Mouse (Mus musculus) intestine, postnatal 0 days (tissue): Measurements from ENCODE around the gene Adarb2. TPM values are rescaled to one million over a fixed set of nuclear protein-coding genes. Genes with fewer than 3 reads are reported as not detected.
"Not testable (repeated sequence)": the region's sequence is repeated elsewhere in the genome, so short reads cannot be mapped to it uniquely, and the experiment has no call there.

Experiments used
- ATAC-seq: fragments of 200-750 bp; cut with Nextera tagmentation; 2 replicates; pipeline ENCODE4 v1.8.0; 2017; ENCODE audit warnings: mild to moderate bottlenecking, moderate TSS enrichment, moderate library complexity
- H3K27ac ChIP-seq: fragments of 300-500 bp; sonication (generic); 2 replicates; pipeline ENCODE4 v1.5.1; 2014; ENCODE audit warnings: mild to moderate bottlenecking, low read depth, low read length, moderate library complexity
- H3K27me3 ChIP-seq: fragments of 300-500 bp; sonication (generic); replicated peaks from 2 replicates; pipeline ENCODE4 v1.6.1; 2014; ENCODE audit warnings: low read length, mixed read lengths; ENCODE audit not compliant: control insufficient read depth, insufficient read depth
- H3K36me3 ChIP-seq: fragments of 300-500 bp; sonication (generic); 2 replicates; pipeline ENCODE4 v1.6.1; 2014; ENCODE audit warnings: mild to moderate bottlenecking, moderate library complexity; ENCODE audit not compliant: control insufficient read depth, insufficient read depth
- H3K4me1 ChIP-seq: fragments of 300-500 bp; sonication (generic); replicated peaks from 2 replicates; pipeline ENCODE4 v1.6.1; 2014; ENCODE audit warnings: antibody characterized with exemption, low read length, mixed read lengths; ENCODE audit not compliant: control insufficient read depth, insufficient read depth
- H3K4me2 ChIP-seq: fragments of 300-500 bp; sonication (generic); replicated peaks from 2 replicates; pipeline ENCODE4 v1.6.1; 2014; ENCODE audit warnings: low read depth, mild to moderate bottlenecking, moderate library complexity
- H3K4me3 ChIP-seq: fragments of 300-500 bp; sonication (generic); 2 replicates; pipeline ENCODE4 v1.5.1; 2014; ENCODE audit warnings: low read depth, low read length
- H3K9ac ChIP-seq: fragments of 300-500 bp; sonication (generic); 2 replicates; pipeline ENCODE4 v1.6.1; 2014; ENCODE audit warnings: mild to moderate bottlenecking, low read depth, low read length
- H3K9me3 ChIP-seq: fragments of 300-500 bp; sonication (generic); 2 replicates; pipeline ENCODE4 v1.6.1; 2016; ENCODE audit warnings: mixed run types; ENCODE audit not compliant: control insufficient read depth
- CTCF ChIP-seq: sonication (generic); IDR thresholded peaks from 2 replicates; pipeline ENCODE4 v1.5.1; 2016; ENCODE audit warnings: low read depth, mild to moderate bottlenecking, control low read depth, antibody characterized with exemption, moderate library complexity
- WGBS: fragments of 180-500 bp; shearing (Covaris S2); extraction: QIAGEN DNeasy Blood & Tissue Kit; methylation state at CpG from one replicate; pipeline ENCODE4 v1.1.7; 2014; 5-methylcytosine and 5-hydroxymethylcytosine counted together
- polyA plus RNA-seq: library from polyadenylated mRNA; unstranded; fragments of >200 nt; fragmentation: Nextera tagmentation; extraction: Ambion mirVana; gene quantifications from 2 replicates; pipeline ENCODE4 v1.2.1, GENCODE M21; 2015

The Adarb2 gene
- polyA plus RNA-seq, 1 experiment from 2014 or later, result 0.14 TPM

- no peaks in the 10 kb centered on the region for H3K36me3 ChIP-seq
- 90% methylated on average over 7 of the region's 7 CpGs for WGBS
- H3K4me2 ChIP-seq, result no peak overlapping the region
- ATAC-seq, result no peak
- TF ChIP-seq CTCF, result no peak
- no peaks in the 10 kb centered on the region for H3K27me3 ChIP-seq
- no peak overlapping the region for H3K27ac ChIP-seq
- no peak overlapping the region for H3K4me3 ChIP-seq
- no peaks in the 10 kb centered on the region for H3K9me3 ChIP-seq
- H3K4me1 ChIP-seq, result no peaks in the 10 kb centered on the region
- H3K9ac ChIP-seq, result no peak overlapping the region
Observed at GRCm38 (mm10) chr13:8587447-8587846, 384.8 kb downstream of the Adarb2 start.

GRCm38 (mm10) chr13:8590460-8590859 lies 387.8 kb downstream of the Adarb2 start:
- Histone ChIP-seq H3K36me3 (no peaks in the 10 kb centered on the region), H3K4me2 (no peak overlapping the region), H3K27ac (no peak overlapping the region), H3K9ac (no peak overlapping the region), H3K9me3 (no peaks in the 10 kb centered on the region), H3K4me3 (no peak overlapping the region), H3K27me3 (no peaks in the 10 kb centered on the region), H3K4me1 (no peaks in the 10 kb centered on the region)
- TF ChIP-seq CTCF, result no peak
- no peak for ATAC-seq
- 75% methylated on average over 3 of the region's 3 CpGs for WGBS

GRCm38 (mm10) chr13:8596977-8597646 lies 394.4 kb downstream of the Adarb2 start:
- no peaks in the 10 kb centered on the region for H3K4me1 ChIP-seq
- no peaks in the 10 kb centered on the region for H3K27me3 ChIP-seq
- no peak for TF ChIP-seq CTCF
- H3K9me3 ChIP-seq, result no peaks in the 10 kb centered on the region
- no peak for ATAC-seq
- WGBS, result 69% methylated on average over 4 of the region's 4 CpGs
- no peak overlapping the region for H3K4me2 ChIP-seq
- no peak overlapping the region for H3K27ac ChIP-seq
- H3K36me3 ChIP-seq, result no peaks in the 10 kb centered on the region
- H3K9ac ChIP-seq, result no peak overlapping the region
- no peak overlapping the region for H3K4me3 ChIP-seq

- no peak overlapping the region for H3K27ac ChIP-seq
- no peak for ATAC-seq
- H3K9ac ChIP-seq, result no peak overlapping the region
- H3K4me3 ChIP-seq, result no peak overlapping the region
- no peaks in the 10 kb centered on the region for H3K9me3 ChIP-seq
- no peak for TF ChIP-seq CTCF
- WGBS, result 53% methylated on average over 6 of the region's 6 CpGs
- H3K4me1 ChIP-seq, result no peaks in the 10 kb centered on the region
- no peaks in the 10 kb centered on the region for H3K27me3 ChIP-seq
- no peak overlapping the region for H3K4me2 ChIP-seq
- H3K36me3 ChIP-seq, result no peaks in the 10 kb centered on the region
Observed at GRCm38 (mm10) chr13:8597647-8598017, 395.0 kb downstream of the Adarb2 start.

GRCm38 (mm10) chr13:8605645-8606044 lies 403.0 kb downstream of the Adarb2 start:
- 46% methylated on average over 2 of the region's 2 CpGs for WGBS
- Histone ChIP-seq H3K36me3 (no peaks in the 10 kb centered on the region), H3K27me3 (no peaks in the 10 kb centered on the region), H3K9ac (no peak overlapping the region), H3K4me1 (no peaks in the 10 kb centered on the region), H3K9me3 (no peaks in the 10 kb centered on the region), H3K4me3 (no peak overlapping the region), H3K4me2 (no peak overlapping the region), H3K27ac (no peak overlapping the region)
- ATAC-seq, result no peak
- no peak for TF ChIP-seq CTCF

GRCm38 (mm10) chr13:8608040-8608439 lies 405.4 kb downstream of the Adarb2 start:
- H3K27me3 ChIP-seq, result no peaks in the 10 kb centered on the region
- H3K4me2 ChIP-seq, result no peak overlapping the region

DNA sequence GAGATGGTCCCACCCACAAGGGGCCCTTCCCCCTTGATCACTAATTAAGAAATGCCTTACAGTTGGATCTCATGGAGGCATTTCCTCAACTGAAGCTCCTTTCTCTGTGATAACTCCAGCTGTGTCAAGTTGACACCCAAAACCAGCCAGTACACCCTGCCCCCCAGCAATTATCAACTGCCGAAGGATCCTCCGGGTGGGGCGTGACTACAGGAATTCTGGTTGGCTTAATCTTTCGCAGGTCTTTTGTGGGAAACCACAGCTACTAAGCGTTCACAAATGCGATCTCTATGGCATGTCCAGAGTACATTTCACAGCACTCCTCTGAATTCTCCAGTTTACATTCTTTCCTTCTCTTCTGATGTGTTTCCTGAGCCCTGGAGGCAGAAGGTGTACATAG lies 406.3 kb downstream of the Adarb2 start:
- H3K9me3 ChIP-seq, H3K36me3 ChIP-seq, H3K4me1 ChIP-seq, H3K27ac ChIP-seq, H3K4me2 ChIP-seq, H3K4me3 ChIP-seq, H3K9ac ChIP-seq, ATAC-seq, H3K27me3 ChIP-seq: not testable (repeated sequence)
- 82% methylated on average over 6 of the region's 6 CpGs for WGBS

More at GRCm38 (mm10) chr13:8608040-8608439, 405.4 kb downstream of the Adarb2 start:
- Histone ChIP-seq H3K9me3 (no peaks in the 10 kb centered on the region), H3K4me3 (no peak overlapping the region), H3K4me1 (no peaks in the 10 kb centered on the region), H3K9ac (no peak overlapping the region), H3K36me3 (no peaks in the 10 kb centered on the region), H3K27ac (no peak overlapping the region)
- WGBS, result 72% methylated on average over 12 of the region's 12 CpGs
- no peak for TF ChIP-seq CTCF
- no peak for ATAC-seq
